In genomic region chr19:53754421-53754830, GRCm38 (mm10) we compare ENCODE assay signal across 11 mouse cellular contexts.
DNase-seq lines count a peak whose midpoint lies in the region; ATAC-seq lines count a peak whose summit lies in the region.
"Had no signal": no experiment of that assay in that cellular context is flagged by ENCODE, and none has a peak within 500 bp of the region (broad histone marks: within the 10 kb centered on the region; RNA-seq: fewer than 3 reads in every experiment).

No protein-coding gene starts in this region.

- H3K9ac ChIP-seq in embryonic facial prominence, embryonic 14.5 days (ENCODE audit: low read depth, low read length): no peak overlapping the region
- no peak overlapping the region for H3K9ac ChIP-seq in liver, embryonic 13.5 days
- H3K9ac ChIP-seq: lung, embryonic 14.5 days had no signal

- no peak overlapping the region for H3K4me2 ChIP-seq in embryonic facial prominence, embryonic 14.5 days (ENCODE audit: low read depth, low read length)
- H3K4me2 ChIP-seq in liver, embryonic 13.5 days: no peak overlapping the region
- H3K4me2 ChIP-seq: lung, embryonic 14.5 days had no signal

- H3K27ac ChIP-seq in embryonic facial prominence, embryonic 14.5 days (replicated peaks; ENCODE audit: low read depth, low read length): no peak overlapping the region
- H3K27ac ChIP-seq in liver, embryonic 13.5 days: no peak overlapping the region

- 64% methylated on average over 6 of the region's 7 CpGs for WGBS in embryonic facial prominence, embryonic 14.5 days
- 58% methylated on average over 7 of the region's 7 CpGs for WGBS in liver, embryonic 13.5 days (ENCODE audit: insufficient replicate concordance)

- H3K4me1 ChIP-seq in embryonic facial prominence, embryonic 14.5 days (ENCODE audit: control insufficient read depth, insufficient read depth, low read length): no peaks in the 10 kb centered on the region
- peaks cover 7% of the 10 kb centered on the region; the same call in 1 of the 2 replicates for H3K4me1 ChIP-seq in liver, embryonic 13.5 days (replicated peaks)

- H3K36me3 ChIP-seq in embryonic facial prominence, embryonic 14.5 days (ENCODE audit: control insufficient read depth, insufficient read depth, low read length): no peaks in the 10 kb centered on the region
- no peaks in the 10 kb centered on the region for H3K36me3 ChIP-seq in liver, embryonic 13.5 days

- no peaks in the 10 kb centered on the region for H3K9me3 ChIP-seq in embryonic facial prominence, embryonic 14.5 days (ENCODE audit: control insufficient read depth, low read length)
- peaks cover 4% of the 10 kb centered on the region for H3K9me3 ChIP-seq in liver, embryonic 13.5 days (replicated peaks)

- intact Hi-C loops in heart, postnatal 36 days (cut with DNase I): loop anchor here (2.0 kb wide), 1 partner anchor 106 kb away; no protein-coding TSS in a partner anchor
- intact Hi-C loops in heart, postnatal 10 days (cut with DNase I): no loop called here

- H3K4me3 ChIP-seq in embryonic facial prominence, embryonic 14.5 days (ENCODE audit: low read depth, low read length): no peak overlapping the region
- no peak overlapping the region for H3K4me3 ChIP-seq in liver, embryonic 13.5 days (replicated peaks)

- no peaks in the 10 kb centered on the region for H3K27me3 ChIP-seq in embryonic facial prominence, embryonic 14.5 days (replicated peaks; ENCODE audit: control insufficient read depth, insufficient read depth, low read length)
- H3K27me3 ChIP-seq in liver, embryonic 13.5 days: no peaks in the 10 kb centered on the region

- DNase-seq in heart, adult 11 months: peak; percentile 97
- DNase-seq in heart, postnatal 36 days: no peak
- peak; percentile 59 for DNase-seq in embryonic facial prominence, embryonic 14.5 days (ENCODE audit: low spot score)
- peak; percentile 54 to 57 for DNase-seq in heart, postnatal 10 days
- no peak for DNase-seq in liver, embryonic 13.5 days
- no peak for DNase-seq in cerebellum, postnatal 36 days
- no peak for DNase-seq in cerebellum, postnatal 14 days
- DNase-seq in spleen, postnatal 4 days (ENCODE audit: low spot score in 2 of 2): no peak
- DNase-seq: B cell, adult 2 months; cerebellum, adult 11 months; lung, embryonic 14.5 days had no signal

- ATAC-seq in embryonic facial prominence, embryonic 14.5 days (ENCODE audit: low read depth): peak; percentile 80; the same call in 1 of the 2 replicates
- 0 out of 2 replicates have a peak, but pooled peaks have one; percentile 26 for ATAC-seq in liver, embryonic 13.5 days (ENCODE audit: low read depth)

Comparison
In these comparisons a context has a peak if more than half of its experiments do, and no peak if none do; other contexts are left out.
1. DNase-seq: peak in heart, adult 11 months (single experiment), embryonic facial prominence, embryonic 14.5 days (single experiment) and heart, postnatal 10 days (2 of 2); none in heart, postnatal 36 days (0 of 2), liver, embryonic 13.5 days (single experiment), cerebellum, postnatal 36 days (0 of 2), cerebellum, postnatal 14 days (0 of 2) and spleen, postnatal 4 days (0 of 2).